Mouse (Mus musculus) midbrain, embryonic 11.5 days (tissue): ENCODE data around the gene Hhat. TPM values are rescaled to one million over a fixed set of nuclear protein-coding genes. Genes with fewer than 3 reads are reported as not detected.

ENCODE experiments used
- ATAC-seq: fragments of 200-750 bp; cut with Nextera tagmentation; 2 replicates; pipeline ENCODE4 v1.8.0; 2017; ENCODE audit warnings: moderate TSS enrichment, moderate library complexity; ENCODE audit not compliant: low FRiP score
- DNase-seq: peaks from one replicate; pipeline ENCODE4 v3.0.0; 2015; ENCODE audit warnings: low spot score; ENCODE audit errors: missing footprints
- H3K27ac ChIP-seq: fragments of 300-500 bp; sonication (generic); 2 replicates; pipeline ENCODE4 v1.5.1; 2014; ENCODE audit warnings: low read depth, low read length
- H3K27me3 ChIP-seq: fragments of 300-500 bp; sonication (generic); 2 replicates; pipeline ENCODE4 v1.6.1; 2014; ENCODE audit warnings: mild to moderate bottlenecking, low read length, moderate library complexity, mixed read lengths; ENCODE audit not compliant: control insufficient read depth, insufficient read depth
- H3K36me3 ChIP-seq: fragments of 300-500 bp; sonication (generic); 2 replicates; pipeline ENCODE4 v1.6.1; 2014; ENCODE audit warnings: mild to moderate bottlenecking, low read length, moderate library complexity, mixed read lengths; ENCODE audit not compliant: control insufficient read depth, insufficient read depth
- H3K4me1 ChIP-seq: fragments of 300-500 bp; sonication (generic); 2 replicates; pipeline ENCODE4 v1.6.1; 2014; ENCODE audit warnings: low read length; ENCODE audit not compliant: control insufficient read depth, insufficient read depth
- H3K4me2 ChIP-seq: fragments of 300-500 bp; sonication (generic); 2 replicates; pipeline ENCODE4 v1.6.1; 2014; ENCODE audit warnings: mild to moderate bottlenecking, moderate library complexity
- H3K4me3 ChIP-seq: fragments of 300-500 bp; sonication (generic); 2 replicates; pipeline ENCODE4 v1.5.1; 2014; ENCODE audit warnings: low read depth, low read length
- H3K9ac ChIP-seq: fragments of 300-500 bp; sonication (generic); 2 replicates; pipeline ENCODE4 v1.6.1; 2014; ENCODE audit warnings: low read length
- H3K9me3 ChIP-seq: fragments of 300-500 bp; sonication (generic); 2 replicates; pipeline ENCODE4 v1.6.1; 2016; ENCODE audit warnings: low read length; ENCODE audit not compliant: control insufficient read depth
- WGBS: fragments of 180-500 bp; shearing (Covaris S2); extraction: QIAGEN DNeasy Blood & Tissue Kit; methylation state at CpG from one replicate; pipeline ENCODE4 v1.1.7; 2014; 5-methylcytosine and 5-hydroxymethylcytosine counted together
- polyA plus RNA-seq: library from polyadenylated mRNA; unstranded; fragments of >200 nt; fragmentation: Nextera tagmentation; extraction: Ambion mirVana; gene quantifications from 2 replicates; pipeline ENCODE4 v1.2.1, GENCODE M21; 2014

Hhat gene
- polyA plus RNA-seq, 1 experiment from 2014 or later, result 11.0 TPM

GRCm38 (mm10) chr1:192764547-192764946 lies 6.5 kb downstream of the Hhat start:
- no peak for ATAC-seq
- H3K4me1 ChIP-seq, result 0 out of 2 replicates have a peak, but pooled peaks cover 3% of the 10 kb centered on the region
- no peaks in the 10 kb centered on the region for H3K36me3 ChIP-seq
- H3K9ac ChIP-seq, result no peak overlapping the region
- H3K9me3 ChIP-seq, result no peaks in the 10 kb centered on the region
- DNase-seq, result no peak
- no peak overlapping the region for H3K4me3 ChIP-seq
- no peak overlapping the region for H3K4me2 ChIP-seq
- no peak overlapping the region for H3K27ac ChIP-seq
- 72% methylated on average over 2 of the region's 2 CpGs for WGBS
- H3K27me3 ChIP-seq, result no peaks in the 10 kb centered on the region

- no peak overlapping the region for H3K9ac ChIP-seq
- H3K4me1 ChIP-seq, result 0 out of 2 replicates have a peak, but pooled peaks cover 3% of the 10 kb centered on the region
- H3K27ac ChIP-seq, result no peak overlapping the region
- no peaks in the 10 kb centered on the region for H3K9me3 ChIP-seq
- H3K27me3 ChIP-seq, result no peaks in the 10 kb centered on the region
- H3K4me2 ChIP-seq, result no peak overlapping the region
- no peaks in the 10 kb centered on the region for H3K36me3 ChIP-seq
- ATAC-seq (0 out of 2 replicates have a peak, but pooled peaks have one; percentile 30), DNase-seq (no peak)
- no peak overlapping the region for H3K4me3 ChIP-seq
- whole genome bisulfite sequencing, result 65% methylated on average over 7 of the region's 7 CpGs
Measured at GRCm38 (mm10) chr1:192762946-192763933, 7.8 kb downstream of the Hhat start.

- Histone ChIP-seq H3K27ac (no peak overlapping the region), H3K4me1 (peaks cover 15% of the 10 kb centered on the region), H3K4me3 (no peak overlapping the region), H3K9ac (no peak overlapping the region), H3K36me3 (no peaks in the 10 kb centered on the region), H3K4me2 (no peak overlapping the region), H3K27me3 (no peaks in the 10 kb centered on the region), H3K9me3 (no peaks in the 10 kb centered on the region)
- no peak for ATAC-seq
- peak; percentile 74 for DNase-seq
- 90% methylated on average over 7 of the region's 7 CpGs for WGBS
Measured at GRCm38 (mm10) chr1:192756674-192757073, 14.3 kb downstream of the Hhat start.

- H3K4me2 ChIP-seq, result 0 out of 2 replicates have a peak overlapping the region, but pooled peaks have one; percentile 4
- peak; percentile 80 for ATAC-seq
- H3K9ac ChIP-seq, result peak overlapping the region; percentile 36; the same call in 1 of the 2 replicates
- peaks cover 15% of the 10 kb centered on the region for H3K4me1 ChIP-seq
- no peaks in the 10 kb centered on the region for H3K27me3 ChIP-seq
- no peaks in the 10 kb centered on the region for H3K9me3 ChIP-seq
- no peak overlapping the region for H3K4me3 ChIP-seq
- H3K36me3 ChIP-seq, result no peaks in the 10 kb centered on the region
- DNase-seq, result peak; percentile 82
- 55% methylated on average over 13 of the region's 13 CpGs for WGBS
- H3K27ac ChIP-seq, result peak overlapping the region; percentile 42
Measured at GRCm38 (mm10) chr1:192755685-192756606, 15.1 kb downstream of the Hhat start.

DNA sequence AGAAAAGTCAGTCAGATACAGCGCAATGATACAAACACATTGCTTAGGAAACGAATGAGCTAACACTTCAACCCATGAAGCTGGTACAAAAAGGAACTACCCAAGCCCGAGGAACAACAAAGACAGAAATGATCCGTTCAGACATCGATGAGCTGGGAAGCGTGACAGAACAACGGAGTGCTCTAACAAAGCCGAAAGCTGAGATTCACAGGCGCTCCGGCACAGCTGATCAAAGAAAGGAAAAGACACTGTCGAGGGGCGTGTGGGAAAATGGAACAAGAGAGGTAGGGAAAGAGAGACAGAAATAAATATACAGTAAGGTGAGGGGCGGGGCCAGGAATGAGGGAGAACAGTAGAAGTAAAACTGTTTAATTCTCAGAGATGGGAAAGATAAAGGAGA lies 15.8 kb downstream of the Hhat start:
- Histone ChIP-seq H3K4me3 (no peak overlapping the region), H3K4me1 (peaks cover 15% of the 10 kb centered on the region), H3K27me3 (no peaks in the 10 kb centered on the region), H3K36me3 (no peaks in the 10 kb centered on the region), H3K9ac (peak overlapping the region; percentile 36; the same call in 1 of the 2 replicates), H3K4me2 (peak overlapping the region; percentile 4; the same call in 1 of the 2 replicates), H3K27ac (no peak overlapping the region; the same call in 1 of the 2 replicates), H3K9me3 (no peaks in the 10 kb centered on the region)
- DNase-seq (peak; percentile 87), ATAC-seq (peak; percentile 56)
- WGBS, result 43% methylated on average over 13 of the region's 13 CpGs

DNA sequence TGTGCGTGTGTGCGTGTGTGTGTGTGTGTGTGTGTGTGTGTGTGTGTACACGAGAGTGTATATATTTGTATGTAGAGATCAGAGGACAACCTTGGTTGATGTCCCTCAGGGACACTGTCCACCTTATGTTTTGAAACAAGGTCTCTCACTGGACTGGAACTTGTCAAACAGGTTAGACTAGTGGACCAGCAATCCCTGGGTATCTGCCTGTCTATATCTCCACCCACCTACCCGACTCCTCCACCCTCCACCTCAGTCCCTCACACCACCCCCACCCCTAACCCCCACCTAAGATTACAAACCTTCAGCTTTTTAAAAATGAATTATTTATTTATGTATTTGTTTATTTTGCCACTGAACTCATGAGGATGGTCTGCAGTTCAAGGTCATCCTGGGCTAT lies 16.8 kb downstream of the Hhat start:
- Histone ChIP-seq H3K4me2 (no peak overlapping the region), H3K9me3 (no peaks in the 10 kb centered on the region), H3K36me3 (no peaks in the 10 kb centered on the region), H3K4me1 (peaks cover 15% of the 10 kb centered on the region), H3K27me3 (no peaks in the 10 kb centered on the region), H3K4me3 (no peak overlapping the region), H3K27ac (no peak overlapping the region), H3K9ac (no peak overlapping the region)
- WGBS, result 90% methylated on average over 4 of the region's 4 CpGs
- DNase-seq (no peak), ATAC-seq (no peak)

GRCm38 (mm10) chr1:192752659-192753601 lies 18.1 kb downstream of the Hhat start:
- H3K4me1 ChIP-seq, result peaks cover 15% of the 10 kb centered on the region
- H3K27me3 ChIP-seq, result no peaks in the 10 kb centered on the region
- DNase-seq (peak; percentile 80), ATAC-seq (no peak)
- 58% methylated on average over 8 of the region's 8 CpGs for WGBS
- H3K4me3 ChIP-seq, result no peak overlapping the region
- no peaks in the 10 kb centered on the region for H3K36me3 ChIP-seq
- H3K27ac ChIP-seq, result no peak overlapping the region
- H3K4me2 ChIP-seq, result no peak overlapping the region
- H3K9ac ChIP-seq, result no peak overlapping the region
- no peaks in the 10 kb centered on the region for H3K9me3 ChIP-seq

DNA sequence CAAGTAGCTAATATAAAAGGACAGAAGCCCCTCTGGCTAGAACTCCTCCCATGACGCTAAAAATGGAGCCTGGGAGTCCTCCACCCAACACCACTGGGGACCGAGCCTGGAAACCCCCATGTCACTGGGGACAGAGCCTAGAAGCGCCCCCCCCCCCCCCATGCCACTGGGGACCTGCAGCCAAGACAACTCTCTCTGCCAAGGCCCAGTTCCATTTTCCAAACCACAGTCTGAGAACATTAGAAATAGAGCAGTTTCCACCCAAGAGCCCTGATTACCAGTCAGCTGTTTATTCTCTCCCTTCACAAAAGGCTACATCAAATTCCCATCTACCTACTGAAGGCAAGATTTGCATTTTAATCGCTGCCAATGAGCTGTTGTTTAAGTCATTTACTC lies 21.0 kb downstream of the Hhat start:
- Histone ChIP-seq H3K9ac (no peak overlapping the region), H3K9me3 (no peaks in the 10 kb centered on the region), H3K4me3 (no peak overlapping the region), H3K4me2 (no peak overlapping the region), H3K27me3 (no peaks in the 10 kb centered on the region), H3K27ac (no peak overlapping the region), H3K4me1 (peaks cover 5% of the 10 kb centered on the region; the same call in 1 of the 2 replicates), H3K36me3 (no peaks in the 10 kb centered on the region)
- DNase-seq (no peak), ATAC-seq (no peak)
- 54% methylated on average over 4 of the region's 4 CpGs for WGBS
